Mouse (Mus musculus) fat pad, adult 2 months (tissue): Measurements from ENCODE around the gene Dicer1.

ENCODE experiments used
- DNase-seq: peaks from one replicate; pipeline ENCODE4 v3.0.0-alpha.2; 2011; ENCODE audit warnings: low read depth, low spot score; ENCODE audit errors: extremely low read depth

Gene Dicer1

DNA sequence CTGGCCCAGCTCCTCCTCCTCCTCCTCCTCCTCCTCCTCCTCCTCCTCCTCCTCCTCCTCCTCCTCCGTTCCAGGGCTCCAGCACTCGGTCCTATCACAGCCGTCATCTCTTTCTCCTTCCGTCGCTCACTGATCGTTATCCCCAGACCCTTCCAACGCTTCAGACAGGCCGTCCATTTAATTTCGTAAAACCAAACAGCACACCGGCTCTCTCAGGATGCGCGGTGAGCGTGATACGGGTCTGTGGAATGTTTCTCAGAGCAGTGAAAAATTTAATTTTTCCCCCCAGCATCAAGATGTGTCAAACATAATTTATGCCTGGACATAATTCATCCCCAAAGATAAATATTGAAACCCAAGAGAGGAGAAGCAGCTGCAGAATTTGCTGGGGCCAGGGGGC, 73.3 kb downstream of the Dicer1 start:
- no peak for DNase-seq

DNA sequence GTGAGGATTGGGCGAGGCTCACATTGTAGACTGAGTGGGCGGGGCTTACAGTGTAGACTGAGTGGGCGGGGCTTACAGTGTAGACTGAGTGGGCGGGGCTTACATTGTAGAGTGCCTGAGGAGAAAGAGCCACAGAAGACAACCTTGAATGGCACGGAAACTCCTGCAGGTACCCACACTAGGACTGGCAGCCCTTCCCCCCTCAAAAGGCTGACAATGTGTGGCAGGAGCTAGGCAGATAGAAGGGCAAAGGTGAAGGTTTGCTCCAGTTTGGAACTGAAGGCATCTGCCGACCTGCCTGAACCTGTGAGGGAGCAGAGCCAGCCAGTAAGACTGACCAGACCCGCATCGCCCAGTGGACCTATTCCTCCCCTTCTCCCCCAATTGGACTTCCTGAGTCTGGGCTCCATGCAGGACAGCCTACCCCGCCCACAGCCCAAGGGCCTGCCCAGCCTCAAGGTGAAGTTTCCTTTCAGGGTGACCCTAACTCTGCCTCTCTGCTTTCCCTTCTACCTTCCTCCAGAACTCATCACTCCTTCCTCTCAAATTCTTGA, 74.3 kb downstream of the Dicer1 start:
- DNase-seq: no peak

DNA sequence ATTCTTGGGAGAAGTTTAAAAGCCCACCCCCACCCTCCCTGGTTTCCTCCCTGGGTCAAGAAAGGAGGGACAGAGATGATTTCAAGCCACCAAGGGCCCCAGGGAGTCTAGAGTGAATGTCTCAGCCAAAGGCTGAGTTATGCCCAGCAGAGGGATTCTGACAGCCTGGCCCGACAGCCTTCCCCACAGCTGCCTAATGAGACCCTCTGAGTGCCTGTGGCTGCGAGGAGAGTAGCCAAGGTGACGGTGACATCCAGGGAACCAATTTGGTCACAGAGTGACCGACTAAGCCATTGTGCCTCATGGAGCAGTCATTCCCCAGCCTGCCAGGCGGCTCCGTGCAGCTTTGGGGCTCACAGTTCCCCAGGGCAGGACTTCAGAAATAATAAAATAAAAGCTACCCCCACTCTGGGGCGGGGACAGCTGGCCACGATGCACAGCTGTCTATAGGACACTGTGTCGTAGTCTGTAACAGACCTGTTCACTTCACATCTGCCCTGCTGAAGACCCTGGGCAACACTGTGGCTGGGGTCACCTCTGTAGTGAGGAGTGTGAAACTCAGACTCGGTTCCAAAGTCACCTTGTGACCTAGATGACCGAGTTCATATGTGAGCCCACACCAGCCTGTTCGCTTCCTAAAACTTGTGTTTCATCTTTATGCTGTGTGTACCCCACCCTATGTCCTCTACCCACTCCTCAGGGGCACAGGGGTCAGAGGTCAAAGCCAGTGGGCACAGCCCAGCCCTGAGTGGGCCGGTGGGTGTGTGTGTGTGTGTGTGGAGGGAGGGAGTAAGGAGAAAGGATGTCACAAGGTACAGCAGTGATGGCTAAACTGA, 75.0 kb downstream of the Dicer1 start:
- DNase-seq: no peak

DNA sequence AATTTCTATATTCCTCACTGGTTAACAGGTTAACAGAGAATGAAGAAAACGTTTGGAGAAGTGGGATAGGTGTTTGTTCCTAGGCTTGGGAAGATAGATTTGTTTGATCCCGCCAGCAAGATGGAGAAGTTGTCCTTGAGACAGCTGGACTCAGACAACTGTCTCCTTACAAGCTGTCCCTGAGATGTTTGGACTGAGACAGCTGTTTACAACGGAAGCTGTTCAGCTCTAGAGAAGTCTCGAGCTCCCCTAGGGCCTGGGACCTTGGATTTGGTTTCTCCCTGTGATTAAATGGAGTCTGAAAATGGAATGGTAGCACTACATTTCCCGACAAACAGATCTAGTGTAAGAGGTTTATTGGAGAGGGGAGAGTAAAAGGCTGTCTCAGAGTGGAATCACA, 78.8 kb downstream of the Dicer1 start:
- DNase-seq: no peak

DNA sequence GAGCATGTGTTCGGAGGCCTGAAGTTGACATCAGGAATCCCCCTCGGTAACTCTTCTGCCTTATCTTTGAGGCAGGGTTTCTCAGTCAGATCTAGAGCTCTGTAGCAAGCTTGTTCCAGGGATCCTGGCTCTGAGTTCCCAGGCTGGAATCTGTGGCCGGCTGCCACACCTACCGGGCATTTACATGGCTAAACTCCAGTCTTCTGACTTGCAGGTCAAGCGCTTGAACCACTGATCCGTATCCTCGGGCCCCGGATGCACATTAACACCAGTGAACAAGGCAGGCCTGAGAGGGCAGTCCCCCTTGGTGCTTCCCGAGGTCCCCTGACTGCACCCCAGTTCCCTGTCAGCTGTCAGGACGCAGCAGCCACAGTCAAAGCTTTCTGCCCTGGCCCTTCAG, 79.3 kb downstream of the Dicer1 start:
- no peak for DNase-seq

DNA sequence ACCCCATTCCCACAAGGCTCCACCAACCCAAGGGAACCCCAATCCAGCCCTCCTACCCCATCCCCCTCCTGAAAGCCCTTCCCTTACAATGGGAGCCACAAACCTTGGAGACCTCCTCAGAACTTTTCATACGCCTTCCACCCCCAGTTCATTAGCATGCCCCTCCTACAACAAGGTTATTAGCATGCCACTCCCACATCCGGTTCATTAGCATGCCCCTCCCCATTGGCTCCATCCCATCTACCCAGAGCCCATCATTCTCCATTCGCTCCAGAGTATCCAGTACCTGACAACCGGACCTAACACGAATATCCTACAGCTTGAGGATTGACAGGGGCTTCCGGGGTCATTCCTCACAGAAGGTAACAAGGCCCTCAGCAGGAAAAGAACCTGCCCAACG, 83.9 kb downstream of the Dicer1 start:
- DNase-seq: no peak

DNA sequence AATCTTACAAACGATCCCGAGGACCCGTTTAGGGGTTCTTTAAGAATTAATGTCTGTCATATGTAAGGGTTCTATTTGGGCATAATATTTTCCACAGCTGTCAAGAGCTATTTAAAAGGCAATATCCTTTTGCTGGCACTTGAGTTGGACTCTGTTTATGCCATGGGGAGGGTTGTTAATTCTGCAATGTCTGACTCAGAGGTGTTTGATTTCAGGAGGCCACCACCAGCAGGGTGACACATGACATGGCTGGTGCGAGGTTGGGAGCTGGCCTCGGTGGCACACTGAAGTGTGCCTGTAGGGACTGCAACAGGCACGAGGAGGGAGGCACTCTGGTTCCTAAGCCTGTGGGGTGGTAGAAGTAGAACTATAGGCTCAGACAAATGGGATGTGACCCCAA, 85.8 kb downstream of the Dicer1 start:
- DNase-seq: no peak

DNA sequence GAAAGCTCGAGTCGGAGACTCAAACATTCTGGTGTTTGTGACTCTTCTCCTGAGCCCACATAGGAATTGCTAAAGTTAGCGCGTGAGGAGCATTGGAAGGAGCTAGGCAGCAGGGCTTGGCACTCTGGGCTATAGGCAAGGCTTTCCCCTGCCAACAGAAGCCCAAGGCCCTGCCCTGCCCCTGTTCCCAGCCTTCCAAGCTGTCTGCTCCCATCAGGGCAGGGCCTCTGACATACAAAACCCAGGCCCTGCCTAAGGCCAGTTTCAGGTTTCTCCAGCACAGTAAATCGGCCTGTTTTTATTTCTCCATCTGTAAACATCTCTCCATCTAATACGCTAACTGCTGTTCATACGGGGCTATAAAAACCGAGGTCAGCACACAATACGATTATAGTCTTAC, 86.2 kb downstream of the Dicer1 start:
- DNase-seq: no peak

DNA sequence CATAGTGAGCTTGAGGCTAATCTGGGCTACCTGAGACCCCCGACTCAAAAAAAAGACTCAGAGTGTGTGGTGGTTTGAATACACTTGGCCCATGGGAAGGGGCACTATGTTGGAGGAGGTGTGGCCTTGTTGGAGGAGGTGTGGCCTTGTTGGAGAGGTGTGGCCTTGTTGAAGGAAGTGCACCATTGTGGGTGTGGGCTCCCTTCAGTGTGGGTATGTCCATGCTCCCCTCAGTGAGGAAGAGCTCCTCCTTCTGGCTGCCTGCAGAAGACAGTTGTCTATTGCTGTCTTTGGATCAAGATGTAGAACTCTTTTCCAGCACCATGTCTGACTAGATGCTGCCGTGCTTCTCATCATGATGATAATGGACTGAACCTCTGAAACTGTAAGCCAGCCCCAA, 95.6 kb downstream of the Dicer1 start:
- no peak for DNase-seq

DNA sequence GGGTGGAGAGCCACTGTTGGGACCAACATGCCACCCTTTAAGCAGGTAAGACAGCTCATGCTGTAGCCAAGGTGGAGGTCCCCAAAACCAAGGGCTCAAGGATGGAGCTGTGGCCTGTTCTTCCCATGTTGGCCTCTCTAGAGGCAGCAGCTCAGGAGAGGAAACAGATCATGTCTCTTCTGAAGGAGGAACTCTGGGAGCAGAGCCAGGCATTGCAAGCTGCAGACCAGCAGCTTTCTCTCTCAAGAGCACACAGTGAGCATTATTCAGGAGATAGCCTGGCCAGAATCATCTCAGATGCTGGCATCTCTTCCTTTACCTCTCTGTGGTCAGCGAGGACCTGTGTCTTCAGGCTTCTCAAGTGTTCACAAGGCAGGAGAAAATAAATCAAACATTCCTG, 96.7 kb downstream of the Dicer1 start:
- no peak for DNase-seq

DNA sequence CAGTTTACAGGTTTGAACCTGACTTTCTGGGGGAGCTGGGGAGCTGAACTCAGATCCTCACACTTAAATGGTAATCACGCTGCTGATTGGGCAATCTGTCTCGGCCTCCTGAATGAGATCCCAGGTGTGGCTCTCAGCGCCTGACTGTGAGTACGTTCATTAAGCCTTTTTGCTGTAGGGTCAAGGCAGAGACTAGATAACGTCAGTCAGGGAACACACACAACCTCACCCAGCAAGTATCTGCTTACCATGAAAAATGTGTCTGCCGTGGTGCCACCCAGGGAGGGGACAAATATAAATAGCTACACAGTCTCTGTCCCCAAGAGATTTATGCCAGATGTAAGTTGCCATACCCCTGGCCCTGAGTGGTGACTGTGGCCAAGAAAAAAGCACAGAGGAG, 99.7 kb downstream of the Dicer1 start:
- no peak for DNase-seq

DNA sequence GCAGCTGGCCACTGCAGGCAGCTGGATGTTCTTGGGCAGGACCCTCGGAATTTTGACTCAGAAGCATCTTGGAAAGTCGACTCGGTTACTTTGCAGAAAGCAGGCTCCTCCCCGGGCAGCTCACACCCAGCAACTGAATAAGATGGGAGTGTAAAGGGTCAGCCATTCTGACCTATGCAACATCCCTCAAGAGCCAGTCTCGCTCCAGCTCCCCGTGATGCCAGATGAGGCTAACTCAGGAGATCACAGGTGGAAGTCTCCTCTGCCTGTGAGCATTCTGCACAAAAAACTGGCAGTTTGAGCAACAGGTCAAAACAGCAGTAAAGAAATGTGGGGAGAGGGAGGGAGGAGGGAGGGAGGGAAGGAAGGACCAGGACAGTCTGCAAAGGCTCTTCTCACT, 100.5 kb downstream of the Dicer1 start:
- DNase-seq: no peak

DNA sequence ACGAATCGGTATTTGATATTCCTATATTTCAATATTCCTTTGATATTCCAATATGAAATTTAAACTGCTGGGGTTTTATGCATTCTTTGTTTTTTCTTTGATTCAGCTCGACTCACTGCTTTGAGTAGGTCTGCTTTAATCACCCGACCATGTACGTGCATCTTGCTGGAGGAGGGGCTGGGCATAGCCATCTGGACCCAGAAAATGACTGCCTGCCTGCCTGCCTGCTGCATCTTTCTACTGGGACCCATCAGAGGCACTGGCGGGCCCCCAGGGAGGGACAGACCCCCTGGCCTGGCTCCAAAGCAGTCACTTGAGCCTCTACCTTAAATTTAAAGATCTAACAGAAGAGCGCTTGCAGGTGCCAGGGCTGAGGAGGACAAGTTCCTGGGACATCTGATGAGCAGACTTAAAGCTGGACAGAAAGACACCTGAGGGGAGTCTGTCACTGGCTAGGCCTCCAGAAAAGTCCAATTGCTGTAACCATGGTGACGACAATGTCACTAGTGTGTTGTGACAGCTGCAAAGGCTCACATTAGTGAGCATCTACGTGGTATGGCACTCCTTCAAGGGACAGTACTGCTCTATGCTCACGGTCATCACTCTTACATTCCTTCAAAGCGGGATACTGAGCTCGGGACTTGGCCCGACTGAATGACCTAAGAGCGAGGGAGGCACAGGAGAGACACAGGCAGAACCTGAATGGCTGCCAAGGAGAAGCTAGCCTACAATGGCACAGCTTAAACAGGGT, 101.1 kb downstream of the Dicer1 start:
- DNase-seq: no peak

DNA sequence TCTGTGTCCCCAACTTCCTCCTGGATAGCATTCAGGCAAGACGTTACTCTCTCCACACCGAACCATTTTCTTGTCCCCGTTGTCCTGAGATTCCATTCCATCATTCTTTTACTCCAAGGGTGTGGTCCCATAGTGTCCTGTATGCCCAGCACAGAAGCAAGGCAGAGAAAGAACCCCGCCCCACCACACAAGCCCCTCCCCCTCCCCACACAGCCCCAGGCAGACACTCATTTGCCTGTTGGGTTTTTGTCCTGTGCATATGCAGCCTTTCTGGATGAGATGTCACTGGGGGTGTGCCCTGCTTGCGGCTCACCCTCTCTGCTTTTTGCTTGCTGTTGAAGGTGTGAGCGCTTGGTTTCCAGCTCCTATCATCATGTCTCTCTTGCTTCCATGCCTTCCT, 103.4 kb downstream of the Dicer1 start:
- DNase-seq: no peak

DNA sequence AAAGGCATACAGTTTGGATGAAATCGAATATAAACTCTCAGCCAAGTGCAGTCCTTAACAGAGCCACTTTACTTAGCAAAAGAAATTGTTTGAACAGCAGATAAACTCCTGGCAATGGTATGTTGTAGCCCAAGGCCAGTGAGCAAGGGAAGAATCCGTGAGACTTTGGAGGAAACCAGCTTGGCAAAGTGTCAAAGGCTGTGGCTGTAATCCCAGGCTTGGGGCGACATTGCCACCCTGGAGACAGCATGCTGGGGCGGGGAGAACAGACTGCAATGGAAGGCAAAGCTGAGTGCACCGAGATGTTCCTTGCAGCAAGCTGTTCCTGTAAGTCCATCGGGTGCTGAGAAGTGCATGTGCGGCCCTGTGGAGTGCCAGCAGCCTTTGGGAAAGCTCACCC, 109.4 kb downstream of the Dicer1 start:
- peak; percentile 31 for DNase-seq

DNA sequence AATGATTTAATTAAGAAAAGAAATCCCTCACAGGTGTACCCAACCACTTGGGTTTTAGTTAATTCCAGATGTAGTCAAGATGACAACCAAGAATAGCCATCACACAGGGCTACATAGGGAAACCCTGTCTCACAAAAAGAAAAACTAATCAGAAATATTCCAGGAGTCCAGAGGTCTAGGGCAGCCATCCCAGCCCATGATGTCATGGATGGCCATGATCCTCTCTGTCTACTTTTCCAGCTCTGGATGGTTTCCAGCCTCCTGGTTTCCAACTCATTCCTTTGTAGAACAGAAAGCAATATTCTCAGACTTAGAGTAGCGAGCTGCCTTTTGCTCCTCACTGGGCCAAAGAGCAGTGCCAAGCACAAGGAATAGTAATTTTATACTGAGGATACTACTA, 110.8 kb downstream of the Dicer1 start:
- DNase-seq: no peak

DNA sequence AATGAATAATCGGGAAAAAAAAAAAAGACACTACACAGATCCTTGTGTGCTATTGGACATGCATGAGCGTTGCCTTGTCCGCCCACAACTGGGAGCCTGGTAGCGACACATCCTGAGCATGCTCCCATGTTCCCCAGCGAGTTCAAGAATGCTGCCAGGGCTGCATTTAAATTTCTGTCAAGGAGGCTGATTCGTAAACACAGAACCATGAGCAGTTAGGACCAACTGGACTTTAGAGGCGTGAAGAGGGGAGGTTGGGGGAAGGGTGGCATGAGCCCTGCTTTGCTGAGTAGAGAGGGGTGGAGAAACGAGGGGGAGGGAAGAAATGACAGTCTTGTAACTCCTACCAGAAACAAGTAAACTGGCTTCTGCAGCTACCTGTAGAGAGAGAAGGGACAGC, 113.6 kb downstream of the Dicer1 start:
- DNase-seq: no peak
